In the genomic region with DNA sequence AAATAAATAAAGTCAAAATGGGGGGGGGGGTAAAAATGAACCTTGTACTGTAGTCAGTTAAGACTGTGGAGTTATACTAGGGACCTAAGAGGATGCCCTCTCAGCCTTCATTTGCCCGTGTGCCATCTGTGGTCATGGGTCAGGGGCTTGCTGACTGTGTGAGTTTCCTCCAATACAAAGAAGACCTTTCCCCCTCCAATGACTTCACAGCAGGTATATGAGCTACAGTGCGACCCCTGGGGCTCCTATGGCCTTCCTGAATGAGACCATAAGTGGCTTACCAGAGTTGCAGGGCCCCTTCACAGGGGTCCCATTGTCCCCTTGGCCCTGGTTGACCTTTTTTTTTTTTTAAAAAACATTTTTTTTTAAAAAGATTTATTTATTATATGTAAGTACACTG, we compare ENCODE assay signal across 43 mouse cellular contexts. TPM values are rescaled to one million over a fixed set of nuclear protein-coding genes. Genes with fewer than 3 reads are reported as not detected.
"Had no signal": no experiment of that assay in that cellular context is flagged by ENCODE, and none has a peak within 500 bp of the region (broad histone marks: within the 10 kb centered on the region; RNA-seq: fewer than 3 reads in every experiment).

No protein-coding gene starts in this region.

- H3K27ac ChIP-seq: limb, embryonic 10.5 days; limb, embryonic 12.5 days; limb, embryonic 13.5 days; limb, embryonic 15.5 days; liver, embryonic 12.5 days; liver, embryonic 13.5 days; liver, embryonic 14.5 days; liver, embryonic 15.5 days; lung, embryonic 15.5 days; macrophage; midbrain, embryonic 10.5 days; midbrain, embryonic 12.5 days; midbrain, embryonic 13.5 days; neural tube, embryonic 12.5 days; neural tube, embryonic 13.5 days had no signal

- H3K27me3 ChIP-seq: limb, embryonic 12.5 days; limb, embryonic 13.5 days; limb, embryonic 15.5 days; liver, embryonic 12.5 days; liver, embryonic 13.5 days; liver, embryonic 15.5 days; lung, embryonic 15.5 days; megakaryocyte, embryonic 14.5 days; midbrain, embryonic 12.5 days; neural tube, embryonic 12.5 days; neural tube, embryonic 13.5 days had no signal

- H3K9ac ChIP-seq: limb, embryonic 12.5 days; limb, embryonic 13.5 days; limb, embryonic 15.5 days; liver, embryonic 12.5 days; liver, embryonic 13.5 days; liver, embryonic 14.5 days; liver, embryonic 15.5 days; liver, postnatal 0 days; lung, embryonic 14.5 days; lung, embryonic 15.5 days; midbrain, embryonic 12.5 days; midbrain, embryonic 13.5 days; neural tube, embryonic 12.5 days; neural tube, embryonic 13.5 days had no signal

- H3K36me3 ChIP-seq: limb, embryonic 10.5 days; limb, embryonic 12.5 days; limb, embryonic 13.5 days; limb, embryonic 15.5 days; liver, embryonic 12.5 days; liver, embryonic 13.5 days; liver, embryonic 15.5 days; lung, embryonic 15.5 days; midbrain, embryonic 10.5 days; midbrain, embryonic 12.5 days; midbrain, embryonic 13.5 days; neural tube, embryonic 12.5 days; neural tube, embryonic 13.5 days had no signal

- ATAC-seq: liver, embryonic 12.5 days; liver, postnatal 0 days; lung, postnatal 0 days; midbrain, embryonic 13.5 days; midbrain, embryonic 16.5 days had no signal

- H3K4me2 ChIP-seq: limb, embryonic 12.5 days; limb, embryonic 13.5 days; limb, embryonic 15.5 days; liver, embryonic 11.5 days; liver, embryonic 12.5 days; liver, embryonic 13.5 days; liver, embryonic 15.5 days; lung, embryonic 14.5 days; lung, embryonic 15.5 days; midbrain, embryonic 12.5 days; midbrain, embryonic 13.5 days; neural tube, embryonic 12.5 days; neural tube, embryonic 13.5 days had no signal

- H3K9me3 ChIP-seq: limb, embryonic 10.5 days; limb, embryonic 12.5 days; limb, embryonic 13.5 days; limb, embryonic 15.5 days; liver, embryonic 12.5 days; liver, embryonic 13.5 days; liver, embryonic 15.5 days; lung, embryonic 15.5 days; megakaryocyte, embryonic 14.5 days; midbrain, embryonic 10.5 days; midbrain, embryonic 12.5 days; midbrain, embryonic 13.5 days; neural tube, embryonic 12.5 days; neural tube, embryonic 13.5 days had no signal

- H3K4me3 ChIP-seq: limb, embryonic 10.5 days; limb, embryonic 12.5 days; limb, embryonic 13.5 days; limb, embryonic 15.5 days; liver, embryonic 12.5 days; liver, embryonic 13.5 days; liver, embryonic 15.5 days; lung, embryonic 15.5 days; megakaryocyte, embryonic 14.5 days; midbrain, embryonic 10.5 days; midbrain, embryonic 12.5 days; midbrain, embryonic 13.5 days; myocyte; neural tube, embryonic 12.5 days; neural tube, embryonic 13.5 days had no signal

- DNase-seq: left cerebral cortex, postnatal 4 days; liver; liver, embryonic 13.5 days; liver, postnatal 0 days; lung, adult 18-20 months; lung, adult 2 months; lung, embryonic 14.5 days; lung, postnatal 10 days; lung, postnatal 14 days; lung, postnatal 36 days; lung, postnatal 4 days; midbrain, embryonic 14.5 days had no signal

RNA-seq across cellular contexts. Expression of a gene that starts 5.7 kb away (rescaled TPM):
- total RNA-seq: left cerebral cortex, postnatal 10 days; left cerebral cortex, postnatal 14 days; left cerebral cortex, postnatal 25 days; left cerebral cortex, postnatal 36 days; left cerebral cortex, postnatal 4 days; liver, adult 2 months; megakaryocyte-erythroid progenitor cell, adult 5-6 weeks; midbrain, postnatal 0 days; monocyte, adult 5-6 weeks had no signal
- polyA plus RNA-seq: limb, embryonic 10.5 days; limb, embryonic 11.5 days; limb, embryonic 12.5 days; limb, embryonic 13.5 days; limb, embryonic 14.5 days; liver, adult 2 months; liver, embryonic 11.5 days; liver, embryonic 12.5 days; liver, embryonic 13.5 days; liver, embryonic 14.5 days; liver, embryonic 15.5 days; liver, embryonic 16.5 days; liver, postnatal 0 days; lung, adult 2 months; lung, embryonic 14.5 days; lung, embryonic 15.5 days; lung, embryonic 16.5 days; macrophage; midbrain, embryonic 12.5 days; midbrain, embryonic 13.5 days; midbrain, embryonic 14.5 days; midbrain, embryonic 16.5 days; midbrain, postnatal 0 days; neural tube, embryonic 12.5 days; neural tube, embryonic 13.5 days had no signal

RNA-seq across cellular contexts. Expression of a gene that starts 11.3 kb away (rescaled TPM):
- total RNA-seq: left cerebral cortex, postnatal 10 days; left cerebral cortex, postnatal 14 days; left cerebral cortex, postnatal 25 days; left cerebral cortex, postnatal 36 days; left cerebral cortex, postnatal 4 days; midbrain, postnatal 0 days; monocyte, adult 5-6 weeks had no signal
